Mouse (Mus musculus) lung, postnatal 25 days (tissue): ENCODE measurements around the gene Kcnk12.

Experiments used
- DNase-seq: peaks from one replicate; pipeline ENCODE4 v3.0.0; 2022; ENCODE audit warnings: low spot score

Kcnk12 gene

GRCm38 (mm10) chr17:87698996-87699765 is 98.6 kb downstream of the Kcnk12 start:
- DNase-seq = no peak

DNA sequence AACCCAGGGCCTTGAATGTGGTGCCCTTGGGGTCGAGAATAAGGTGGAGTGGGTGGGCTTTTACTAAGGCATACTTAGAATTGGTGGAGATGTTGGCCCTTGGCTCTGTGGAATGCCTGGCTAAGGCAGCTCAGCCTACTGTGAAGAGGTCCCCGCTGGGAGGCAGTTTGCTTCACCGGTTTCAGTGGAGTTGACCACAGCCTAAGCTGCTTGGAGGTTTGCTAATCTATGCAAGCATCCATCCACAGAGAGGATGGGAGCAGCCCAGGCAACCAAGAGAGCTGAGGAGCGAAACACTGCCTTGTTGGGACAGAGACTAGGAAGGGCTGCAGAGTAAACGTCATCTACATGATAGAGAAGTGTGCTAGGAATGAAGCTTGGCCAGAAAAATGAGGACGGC is 101.0 kb downstream of the Kcnk12 start:
- DNase-seq = no peak

DNA sequence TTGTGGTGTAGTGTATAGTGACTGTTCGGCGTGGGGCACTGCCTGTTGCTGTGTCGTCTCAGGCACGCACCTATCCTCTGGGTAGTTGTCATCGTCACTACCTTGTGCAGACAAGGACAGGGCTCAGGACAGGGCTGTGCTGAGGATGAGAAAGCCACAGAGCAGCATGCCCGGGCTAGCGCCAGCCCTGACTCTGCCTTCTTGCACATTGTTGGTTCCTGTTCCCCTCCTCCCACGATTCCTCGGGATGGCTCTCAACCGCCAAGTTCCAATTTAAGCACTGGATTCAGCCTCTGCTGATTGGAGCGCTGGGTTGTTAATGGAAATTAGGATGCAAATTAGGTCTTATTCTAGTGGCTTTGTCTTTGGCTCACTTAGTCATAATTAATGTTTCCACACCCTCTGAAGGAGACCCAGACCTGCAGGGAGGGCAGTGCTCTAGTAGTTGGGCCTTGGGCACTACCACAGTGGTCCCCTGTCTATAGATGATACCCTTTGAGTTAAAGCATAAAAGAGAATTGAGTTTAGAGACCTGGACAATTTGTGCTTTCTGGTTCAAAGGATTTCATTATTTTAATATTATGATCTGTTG is 101.8 kb downstream of the Kcnk12 start:
- no peak for DNase-seq
